10 mouse cellular contexts compared by ENCODE assay signal in the genomic region with DNA sequence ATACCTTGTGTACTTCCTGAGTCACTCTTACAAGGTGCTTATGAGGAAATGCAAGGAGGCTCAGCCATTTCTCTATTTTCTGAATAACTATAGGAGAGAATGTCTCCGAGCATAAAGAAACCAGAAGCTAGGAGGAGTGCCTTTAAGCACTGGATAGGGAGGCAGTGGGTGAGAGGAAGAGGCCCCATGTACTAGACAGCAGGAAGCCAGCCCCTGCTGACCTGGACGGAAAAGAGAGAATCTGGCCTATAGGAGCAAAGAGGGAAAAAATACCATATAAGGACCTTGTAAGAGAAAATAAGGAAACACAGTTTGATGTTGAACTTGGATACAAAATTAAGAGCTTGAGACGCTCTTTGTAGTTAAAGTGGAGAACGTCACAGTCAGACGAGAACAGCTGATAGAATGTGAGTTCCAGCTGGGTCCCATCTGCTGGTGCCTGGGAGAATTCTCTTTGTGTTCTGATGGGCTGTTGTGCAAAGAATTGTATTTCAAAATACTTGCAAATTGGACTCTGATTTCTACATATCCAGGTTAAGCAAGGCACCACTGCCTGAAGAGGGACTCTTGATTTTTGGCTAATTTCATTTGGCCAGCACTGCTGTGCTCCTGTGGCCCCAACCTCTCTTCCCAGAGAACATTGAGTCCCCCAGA.
DNase-seq lines count a peak whose midpoint lies in the region; ATAC-seq lines count a peak whose summit lies in the region.
"Had no signal": no experiment of that assay in that cellular context is flagged by ENCODE, and none has a peak within 500 bp of the region (broad histone marks: within the 10 kb centered on the region; RNA-seq: fewer than 3 reads in every experiment).

No protein-coding gene starts in this region.

- H3K36me3 ChIP-seq in kidney, embryonic 16.5 days (ENCODE audit: insufficient read depth, low read length), result no peaks in the 10 kb centered on the region
- H3K36me3 ChIP-seq in lung, embryonic 16.5 days (ENCODE audit: control insufficient read depth, insufficient read depth, low read length), result no peaks in the 10 kb centered on the region
- H3K36me3 ChIP-seq: G1E; limb, embryonic 15.5 days; midbrain, embryonic 12.5 days had no signal

- intact Hi-C loops in heart, postnatal 14 days (cut with DNase I), result no loop called here

- ATAC-seq in kidney, embryonic 16.5 days (ENCODE audit: low FRiP score, low TSS enrichment), result peak; percentile 49; the same call in 1 of the 2 replicates
- peak; percentile 95 for ATAC-seq in lung, embryonic 16.5 days (ENCODE audit: low read depth)

- H3K4me1 ChIP-seq in kidney, embryonic 16.5 days (ENCODE audit: insufficient read depth, low read length), result no peaks in the 10 kb centered on the region
- H3K4me1 ChIP-seq in lung, embryonic 16.5 days (replicated peaks; ENCODE audit: control insufficient read depth, insufficient read depth, low read length), result peaks cover 4% of the 10 kb centered on the region; the same call in 1 of the 2 replicates
- H3K4me1 ChIP-seq: limb, embryonic 15.5 days had no signal

- H3K27me3 ChIP-seq in kidney, embryonic 16.5 days (ENCODE audit: insufficient read depth, low read length), result no peaks in the 10 kb centered on the region
- H3K27me3 ChIP-seq in lung, embryonic 16.5 days (ENCODE audit: control insufficient read depth, insufficient read depth, low read depth, low read length), result no peaks in the 10 kb centered on the region
- H3K27me3 ChIP-seq: limb, embryonic 15.5 days; midbrain, embryonic 12.5 days had no signal

- no peak overlapping the region for H3K4me2 ChIP-seq in kidney, embryonic 16.5 days (replicated peaks; ENCODE audit: low read depth, low read length)
- no peak overlapping the region for H3K4me2 ChIP-seq in lung, embryonic 16.5 days (ENCODE audit: low read depth, low read length)
- H3K4me2 ChIP-seq: limb, embryonic 15.5 days; midbrain, embryonic 12.5 days had no signal

- no peaks in the 10 kb centered on the region for H3K9me3 ChIP-seq in kidney, embryonic 16.5 days (ENCODE audit: low read length)
- no peaks in the 10 kb centered on the region for H3K9me3 ChIP-seq in lung, embryonic 16.5 days (ENCODE audit: control insufficient read depth, low read length)
- H3K9me3 ChIP-seq: limb, embryonic 15.5 days; midbrain, embryonic 12.5 days had no signal

- H3K4me3 ChIP-seq in kidney, embryonic 16.5 days (ENCODE audit: low read length), result no peak overlapping the region
- no peak overlapping the region for H3K4me3 ChIP-seq in lung, embryonic 16.5 days (ENCODE audit: low read length)
- H3K4me3 ChIP-seq: limb, embryonic 15.5 days; midbrain, embryonic 12.5 days had no signal

- H3K9ac ChIP-seq in kidney, embryonic 16.5 days (replicated peaks; ENCODE audit: low read length), result no peak overlapping the region
- H3K9ac ChIP-seq in lung, embryonic 16.5 days (ENCODE audit: low read length), result no peak overlapping the region
- H3K9ac ChIP-seq: limb, embryonic 15.5 days; midbrain, embryonic 12.5 days had no signal

- no peak for DNase-seq in kidney, postnatal 25 days
- DNase-seq in fibroblast of lung, adult 2 months (ENCODE audit: low read depth), result peak; percentile 4
- peak; percentile 34 to 35 for DNase-seq in heart, postnatal 14 days
- no peak for DNase-seq in retina, postnatal 1 day
- DNase-seq in adrenal gland, adult 8-10 months, result no peak

- 44% methylated on average over 5 of the region's 5 CpGs for WGBS in kidney, embryonic 16.5 days
- WGBS in lung, embryonic 16.5 days, result 36% methylated on average over 5 of the region's 5 CpGs

- H3K27ac ChIP-seq in kidney, embryonic 16.5 days (ENCODE audit: low read length), result 0 out of 2 replicates have a peak overlapping the region, but pooled peaks have one; percentile 14
- peak overlapping the region; percentile 90 for H3K27ac ChIP-seq in lung, embryonic 16.5 days (ENCODE audit: low read length)
- H3K27ac ChIP-seq: limb, embryonic 15.5 days; midbrain, embryonic 12.5 days had no signal

Comparison
In these comparisons a context has a peak if more than half of its experiments do, and no peak if none do; other contexts are left out.
1. DNase-seq: peak in fibroblast of lung, adult 2 months (single experiment) and heart, postnatal 14 days (2 of 2); none in kidney, postnatal 25 days (0 of 2), retina, postnatal 1 day (single experiment) and adrenal gland, adult 8-10 months (single experiment).